Mouse (Mus musculus) left cerebral cortex, postnatal 36 days (tissue): ENCODE measurements around the gene Cbx7. TPM values are rescaled to one million over a fixed set of nuclear protein-coding genes. Genes with fewer than 3 reads are reported as not detected.
A peak's percentile ranks its signal among the peaks of the same experiment; 100 is the strongest.
"Not testable (repeated sequence)": the region's sequence is repeated elsewhere in the genome, so short reads cannot be mapped to it uniquely, and the experiment has no call there.

Experiments used
- DNase-seq, 2 experiments: peaks; one replicate each; pipeline ENCODE4 v3.0.0; 2021 to 2022; ENCODE audit warnings: low spot score in 2 of 2, mixed read lengths in 1 of 2
- intact Hi-C: fragments of 180-260 bp; cut with DNase I; formaldehyde crosslinking; loops from one replicate; pipeline ENCODE4 v1.15.1; 2025
- total RNA-seq, 2 experiments: library from RNA; stranded (reverse); gene quantifications; 2 replicates each; pipeline ENCODE4 v1.2.3; 2021

Cbx7 gene
- total RNA-seq, 2 experiments from 2014 or later, result 40.5 to 46.5 TPM

DNA sequence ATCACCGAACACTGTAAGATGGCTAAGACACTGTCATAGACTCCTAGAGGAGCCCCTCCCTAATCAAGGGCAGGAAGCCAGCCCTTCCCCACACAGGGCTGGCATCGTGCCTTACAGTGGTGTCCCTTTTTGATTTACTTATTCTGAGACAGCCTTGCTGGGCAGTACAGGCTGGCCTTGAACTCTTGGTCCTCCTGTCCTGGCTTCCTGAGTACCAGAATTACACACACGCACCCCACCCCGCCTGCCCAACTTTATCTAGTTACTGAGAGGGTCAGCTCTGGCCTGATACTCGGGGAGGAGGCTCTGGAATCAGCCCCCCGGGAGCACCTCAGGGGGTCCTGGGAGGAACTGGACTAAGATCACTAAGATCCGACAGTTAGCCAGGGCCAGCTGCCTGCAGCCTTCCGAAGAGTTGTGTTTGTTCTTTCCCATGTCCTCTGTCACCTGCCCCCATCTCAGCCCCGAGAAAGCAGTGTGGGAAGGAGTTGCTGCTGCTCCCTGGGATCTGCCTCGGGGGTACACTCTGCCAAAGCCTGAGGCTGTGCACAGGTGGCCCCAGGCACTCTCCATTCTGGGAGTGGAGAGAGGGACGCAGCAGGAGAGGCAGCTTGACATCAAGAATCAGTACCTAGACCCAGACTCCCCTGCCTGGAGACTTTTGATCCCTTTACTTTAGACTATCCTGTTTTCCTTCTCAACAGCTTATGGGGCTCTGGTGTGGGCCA is 18.3 kb downstream of the Cbx7 start:
- intact Hi-C loops, result no loop called here
- DNase-seq, result no peak

DNA sequence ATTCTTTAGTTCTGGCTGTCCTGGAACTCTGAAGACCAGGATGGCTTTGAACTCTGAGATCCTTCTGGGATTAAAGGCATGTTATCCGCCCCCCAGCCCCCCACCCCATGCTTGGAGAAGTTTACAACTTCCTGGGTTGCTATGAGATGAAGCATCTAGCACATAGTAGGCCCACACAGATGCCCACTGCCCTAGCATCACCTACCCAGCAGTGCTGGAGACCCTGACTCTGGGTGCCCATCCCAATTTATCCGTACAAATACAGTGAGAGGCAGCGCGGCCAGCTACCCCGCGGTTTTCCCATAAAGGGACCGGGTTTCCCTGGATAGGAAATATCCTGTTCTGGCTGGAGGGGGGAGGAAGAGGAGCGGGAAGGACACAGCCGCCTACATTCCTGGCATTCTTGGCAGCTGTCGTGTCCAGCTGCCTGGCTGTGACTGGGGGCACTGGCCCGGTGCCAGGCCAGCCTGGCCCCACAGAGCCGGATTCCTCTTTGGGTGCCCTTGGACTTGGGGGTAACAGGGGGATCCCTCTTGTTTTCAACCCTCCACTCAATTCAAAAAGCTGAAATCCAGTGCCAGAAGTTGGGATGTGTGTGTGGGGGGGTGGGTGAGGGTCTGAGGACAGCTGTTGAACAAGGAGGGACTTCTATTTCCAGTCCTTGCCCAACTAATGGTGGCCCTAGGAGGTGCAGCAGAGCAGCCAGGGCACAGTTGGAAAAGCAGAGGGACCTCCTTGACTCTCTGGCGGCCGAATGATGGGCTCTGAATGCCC is 19.0 kb downstream of the Cbx7 start:
- no peak for DNase-seq
- intact Hi-C loops, result no loop called here

DNA sequence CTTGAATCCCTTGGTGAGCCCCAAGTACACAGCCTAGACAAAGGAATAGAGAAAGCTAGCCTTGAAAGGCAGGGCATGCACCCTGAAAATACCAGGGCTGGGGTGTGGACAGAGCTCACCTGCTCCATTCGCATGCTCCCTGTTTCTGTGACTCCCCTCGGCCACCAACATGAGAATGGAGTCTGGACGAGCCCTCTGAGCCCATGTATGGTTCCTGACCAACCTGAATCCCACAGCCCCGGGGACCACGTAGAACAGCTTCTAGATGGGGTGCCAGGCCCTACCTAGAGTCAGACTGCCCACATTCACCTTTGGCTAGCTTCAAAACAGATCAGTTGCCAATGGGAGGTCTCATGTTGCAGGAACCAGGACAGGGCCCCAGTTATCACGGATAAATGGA is 19.7 kb downstream of the Cbx7 start:
- no peak for DNase-seq
- intact Hi-C loops, result no loop called here

DNA sequence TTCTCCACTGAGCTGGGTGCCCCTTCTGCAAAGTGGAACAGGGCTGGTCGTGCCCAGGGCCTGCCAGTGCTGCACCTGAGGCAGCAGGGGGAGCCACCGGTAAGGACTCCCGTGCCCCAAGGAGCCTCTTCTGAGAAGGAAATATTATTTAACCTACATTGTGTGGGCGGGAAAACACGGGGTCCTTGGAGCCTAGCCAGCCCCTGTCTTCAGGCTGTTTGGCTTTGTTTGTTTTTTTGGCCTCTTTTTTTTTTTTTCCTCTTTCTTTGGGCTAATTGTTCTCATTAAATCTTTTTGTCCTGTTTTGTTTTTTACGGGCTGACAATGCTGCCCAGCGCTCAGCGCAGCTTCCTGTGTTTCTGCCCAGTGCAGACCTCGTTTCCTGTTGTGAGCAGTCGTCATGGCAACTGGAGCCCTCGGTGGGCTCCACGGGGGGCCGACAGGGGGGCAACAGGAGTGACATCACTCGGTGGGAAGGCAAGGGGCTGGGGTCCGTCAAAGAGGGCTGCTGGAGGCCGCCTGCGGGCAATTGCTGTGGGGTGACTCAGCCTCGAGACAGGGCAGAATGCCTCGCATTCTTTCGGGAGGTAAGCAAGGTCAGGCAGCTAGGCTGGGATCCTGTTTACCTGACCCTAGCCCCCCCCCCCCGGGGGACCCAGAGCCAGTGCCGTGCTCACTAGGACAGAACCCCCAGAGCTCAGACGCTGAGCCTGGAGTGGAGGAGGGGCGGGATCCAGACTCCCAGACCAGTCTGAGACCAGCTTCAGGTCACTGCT is 20.5 kb downstream of the Cbx7 start:
- intact Hi-C loops, result no loop called here
- peak in 1 of 2 experiments; percentile 45 for DNase-seq

DNA sequence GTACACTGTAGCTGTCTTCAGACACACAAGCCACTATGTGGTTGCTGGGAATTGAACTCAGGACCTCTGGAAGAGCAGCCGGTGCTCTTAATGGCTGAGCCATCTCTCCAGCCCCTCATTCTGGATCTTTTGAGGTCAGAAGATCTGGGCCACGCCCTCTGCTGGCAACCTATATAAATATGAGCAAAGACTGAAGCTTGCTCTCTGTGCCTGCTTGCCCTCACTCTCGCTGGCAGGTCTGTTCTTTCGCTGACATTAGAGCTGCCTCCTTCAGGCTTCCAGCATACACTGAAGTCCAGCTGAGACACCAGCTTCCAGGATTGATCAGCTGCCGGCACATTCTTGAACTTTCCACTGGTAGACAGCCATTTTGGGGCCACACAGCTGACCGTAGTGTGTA is 23.2 kb downstream of the Cbx7 start:
- intact Hi-C loops, result loop anchor here (2.0 to 10.0 kb wide), 3 partner anchors 67 to 277 kb away; partner anchors contain the start of gene Pdgfb
- DNase-seq, result no peak

DNA sequence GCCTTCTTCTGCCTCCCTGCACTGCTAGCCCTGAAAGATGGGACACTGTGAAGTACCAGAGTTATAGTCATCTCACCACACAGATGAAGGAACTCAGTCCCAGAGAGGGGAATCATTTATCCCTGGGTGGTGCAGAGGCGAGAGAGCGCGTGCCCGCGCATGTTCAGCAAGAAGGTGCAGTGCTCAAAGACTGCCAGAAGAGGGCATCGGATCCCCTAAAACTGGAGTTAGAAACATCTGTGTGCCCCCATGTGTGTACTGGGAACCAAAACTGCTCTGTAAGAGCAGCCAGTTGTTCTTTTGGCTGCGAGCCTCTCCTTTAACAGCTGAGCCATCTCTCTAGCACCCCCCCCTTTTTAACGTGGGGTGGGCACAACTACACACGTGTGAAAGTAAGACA is 24.1 kb downstream of the Cbx7 start:
- DNase-seq, result no peak
- intact Hi-C loops, result loop anchor here (2.0 to 10.0 kb wide), 3 partner anchors 68 to 278 kb away; partner anchors contain the start of gene Pdgfb

DNA sequence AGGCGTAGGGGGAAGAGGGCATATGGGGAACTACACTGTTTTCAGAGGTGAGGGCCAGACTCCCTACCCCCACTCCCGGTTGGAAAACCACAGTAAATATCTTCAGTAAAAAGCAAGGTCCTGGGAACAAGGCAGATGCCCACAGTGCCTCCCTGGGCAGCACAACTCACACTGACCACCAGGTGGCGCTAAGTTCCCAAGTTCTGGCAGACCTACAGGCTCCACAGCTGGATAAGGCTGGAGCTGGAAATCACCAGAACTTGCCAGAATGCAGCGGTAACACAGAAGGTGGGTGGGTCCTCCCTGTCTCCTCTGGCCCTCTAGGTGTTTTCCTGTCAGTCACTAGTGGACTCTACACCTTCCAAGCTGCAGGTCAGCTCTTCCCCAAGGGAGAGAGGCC is 24.9 kb downstream of the Cbx7 start:
- intact Hi-C loops, result loop anchor here (2.0 to 10.0 kb wide), 3 partner anchors 69 to 279 kb away; partner anchors contain the start of gene Pdgfb
- peak; percentile 78 to 88 for DNase-seq

DNA sequence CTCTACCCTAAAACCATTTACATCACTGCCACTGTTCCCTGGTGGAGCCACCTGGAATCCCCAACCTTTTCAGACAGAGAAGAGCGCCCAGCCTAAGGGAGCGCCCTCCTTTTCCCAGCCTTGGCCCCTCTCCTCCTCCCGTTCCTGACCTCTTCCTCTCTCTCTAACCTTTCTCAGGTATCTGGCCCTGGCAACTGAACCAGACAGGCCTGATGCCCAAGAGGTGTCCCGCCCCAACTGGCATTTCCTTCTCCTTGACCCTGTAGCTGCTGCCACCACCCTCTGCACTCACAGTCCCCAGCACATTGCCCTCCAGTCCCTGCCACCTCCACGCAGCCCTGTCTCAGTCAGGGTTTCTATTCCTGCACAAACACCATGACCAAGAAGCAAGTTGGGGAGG is 26.0 kb downstream of the Cbx7 start:
- DNase-seq, result no peak
- intact Hi-C loops, result loop anchor here (10.0 kb wide), 1 partner anchor 280 kb away; no protein-coding TSS in a partner anchor

DNA sequence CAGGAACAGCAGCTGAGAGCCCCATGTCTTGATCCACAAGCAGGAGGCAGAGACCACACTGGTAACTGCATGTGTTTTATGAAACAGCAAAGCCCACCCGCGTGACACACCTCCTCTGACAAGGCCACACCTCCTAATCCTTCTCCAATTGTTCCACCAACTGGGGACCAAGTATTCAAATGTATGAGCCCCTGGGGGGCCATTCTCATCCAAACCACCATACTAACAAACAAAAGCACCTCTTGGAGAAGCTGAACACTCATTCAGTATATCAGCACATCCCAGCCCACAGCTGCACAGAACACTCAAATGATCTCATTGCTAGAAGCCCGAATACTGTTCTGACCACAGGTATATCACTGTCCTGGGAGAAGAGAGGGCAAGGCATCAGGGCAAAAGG is 27.3 kb downstream of the Cbx7 start:
- DNase-seq, result no peak
- intact Hi-C loops, result loop anchor here (10.0 kb wide), 1 partner anchor 281 kb away; no protein-coding TSS in a partner anchor

DNA sequence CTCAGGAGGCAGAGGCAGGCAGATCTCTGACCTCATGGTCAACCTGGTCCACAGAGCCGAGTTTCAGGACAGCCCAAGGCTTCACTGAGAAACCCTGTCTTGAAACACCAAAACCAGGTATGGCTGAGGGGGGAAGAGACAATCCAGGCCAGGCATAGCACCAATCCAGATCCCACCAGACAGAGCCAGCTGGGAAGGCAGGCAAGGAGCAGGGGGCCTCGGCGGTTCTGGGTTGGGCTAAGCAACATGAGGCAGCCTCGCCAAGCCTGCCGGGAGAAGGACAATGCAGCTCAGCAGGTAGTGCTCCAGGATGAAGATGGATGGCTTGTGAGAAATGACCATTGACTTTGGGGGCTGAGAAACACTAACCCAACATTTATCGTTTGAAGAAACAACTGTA is 28.4 kb downstream of the Cbx7 start:
- intact Hi-C loops, result loop anchor here (10.0 kb wide), 1 partner anchor 282 kb away; no protein-coding TSS in a partner anchor
- no peak for DNase-seq

DNA sequence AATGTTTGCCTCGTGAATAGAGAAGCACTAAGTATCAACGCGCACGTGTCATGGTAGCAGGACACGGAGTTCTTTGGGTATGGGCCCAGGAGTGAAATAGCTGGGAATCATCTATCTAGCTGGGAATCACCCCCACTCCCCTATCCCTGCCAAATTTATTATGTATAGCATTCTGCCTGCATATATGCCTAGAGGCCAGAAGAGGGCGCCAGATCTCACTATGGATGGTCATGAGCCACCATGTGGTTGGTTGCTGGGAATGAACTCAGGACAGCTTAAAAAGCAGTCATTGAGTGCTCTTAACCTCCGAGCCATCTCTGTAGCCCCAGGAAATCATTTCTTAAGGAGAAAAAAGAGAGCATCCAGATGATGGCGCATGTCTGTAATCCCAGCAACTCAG is 30.0 kb downstream of the Cbx7 start:
- intact Hi-C loops, result loop anchor here (10.0 kb wide), 1 partner anchor 284 kb away; no protein-coding TSS in a partner anchor

DNA sequence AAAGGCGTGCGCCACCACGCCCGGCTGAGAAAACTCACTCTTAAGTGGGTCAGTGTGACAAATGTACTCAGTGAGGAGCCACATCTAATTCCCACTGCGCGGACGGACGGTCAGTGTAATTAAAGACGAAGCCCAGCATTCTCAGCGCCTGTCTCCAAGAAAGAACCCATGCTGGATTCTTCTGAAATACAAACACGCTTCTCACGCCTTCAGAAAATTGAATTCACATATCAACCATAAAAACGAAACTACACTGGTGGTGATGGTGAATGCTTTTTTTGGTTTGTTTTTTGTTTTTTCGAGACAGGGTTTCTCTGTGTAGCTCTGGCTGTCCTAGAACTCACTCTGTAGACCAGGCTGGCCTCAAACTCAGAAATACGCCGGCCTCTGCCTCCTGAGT is 31.0 kb downstream of the Cbx7 start:
- intact Hi-C loops, result loop anchor here (10.0 kb wide), 1 partner anchor 285 kb away; no protein-coding TSS in a partner anchor
- DNase-seq, result no peak

More for the DNA sequence above, 30.0 kb downstream of the Cbx7 start:
- DNase-seq, result peak in 1 of 2 experiments; percentile 30

DNA sequence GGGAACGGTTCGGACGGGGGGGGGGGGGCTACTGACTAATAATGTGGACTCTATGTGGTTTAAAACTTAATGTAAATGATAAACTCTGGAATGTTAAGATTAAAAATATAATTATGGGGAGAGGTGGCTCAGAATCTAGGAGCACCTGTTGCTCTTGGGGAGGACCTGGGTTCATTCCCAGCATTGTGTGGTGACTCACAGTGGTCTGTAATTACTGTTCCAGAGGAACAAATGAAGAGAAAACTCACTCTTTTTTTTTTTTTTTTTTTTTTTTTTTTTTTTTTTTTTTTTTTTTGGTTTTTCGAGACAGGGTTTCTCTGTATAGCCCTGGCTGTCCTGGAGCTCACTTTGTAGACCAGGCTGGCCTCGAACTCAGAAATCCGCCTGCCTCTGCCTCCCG is 31.4 kb downstream of the Cbx7 start:
- DNase-seq, intact Hi-C loops: not testable (repeated sequence)

DNA sequence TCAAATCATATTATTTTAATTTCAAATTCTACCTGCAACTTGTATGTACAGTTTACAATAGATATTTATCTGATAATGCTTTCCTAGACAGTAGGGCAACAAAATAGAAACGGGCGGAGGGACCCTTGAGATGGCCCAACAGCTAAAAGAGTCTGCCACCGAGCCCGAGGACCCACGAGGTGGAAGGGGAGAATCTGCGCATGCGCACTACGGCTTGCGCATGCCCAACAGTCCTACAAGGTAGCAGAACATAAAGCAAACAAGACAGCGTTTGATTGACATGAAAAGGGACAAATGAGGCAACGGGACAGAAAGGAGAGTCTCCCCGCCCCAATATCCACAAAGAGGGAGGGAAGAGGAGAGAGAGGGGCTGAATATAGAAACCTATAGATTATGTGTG is 31.9 kb downstream of the Cbx7 start:
- intact Hi-C loops, result no loop called here

DNA sequence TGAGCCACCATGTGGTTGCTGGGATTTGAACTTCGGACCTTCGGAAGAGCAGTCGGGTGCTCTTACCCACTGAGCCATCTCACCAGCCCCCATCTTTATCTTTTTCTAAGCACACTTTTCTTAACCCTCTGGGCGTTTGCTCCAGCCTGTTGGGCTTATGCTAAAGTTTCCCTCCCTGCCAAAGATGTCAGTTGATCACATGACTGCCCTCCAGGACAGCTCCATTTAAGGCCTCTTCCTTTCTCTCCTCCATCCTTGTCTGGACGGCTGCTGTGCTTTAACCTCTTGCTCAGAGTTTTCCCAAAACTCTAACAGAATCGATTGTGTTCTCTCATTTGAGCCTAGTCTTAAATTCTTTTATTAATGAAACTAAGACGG is 34.6 kb downstream of the Cbx7 start:
- no peak for DNase-seq
- intact Hi-C loops, result no loop called here

More for the DNA sequence above, 31.9 kb downstream of the Cbx7 start:
- no peak for DNase-seq

DNA sequence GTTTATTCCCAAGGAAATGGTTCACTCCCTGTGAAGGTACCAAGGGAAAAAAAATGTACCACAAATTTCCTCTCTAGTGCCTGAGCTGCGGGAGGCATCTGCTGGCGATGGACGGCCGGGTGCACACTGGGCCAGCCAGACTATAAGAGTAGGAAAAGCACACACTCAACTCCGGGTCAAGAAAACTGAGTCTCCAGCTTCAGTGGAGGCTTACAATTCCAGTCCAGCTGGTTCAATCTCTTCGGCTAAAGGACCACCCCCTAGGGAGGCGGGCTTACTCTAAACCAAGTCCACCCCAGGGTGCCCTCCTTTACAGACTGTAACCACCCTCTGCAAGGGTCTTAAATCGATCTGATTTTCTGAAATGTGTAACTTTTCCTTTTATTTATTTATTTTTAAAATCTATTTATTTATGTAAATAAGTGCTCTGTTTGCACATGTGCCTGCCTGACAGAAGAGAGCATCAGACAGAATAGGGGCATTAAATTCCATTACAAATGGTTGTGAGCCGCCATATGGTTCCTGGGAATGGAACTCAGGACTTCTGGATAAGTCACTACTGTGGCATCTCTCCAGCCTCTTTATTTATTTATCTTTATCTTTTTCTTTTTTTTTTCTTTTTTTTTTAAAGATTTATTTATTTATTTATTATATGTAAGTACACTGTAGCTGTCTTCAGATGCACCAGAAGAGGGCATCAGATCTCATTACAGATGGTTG is 35.1 kb downstream of the Cbx7 start:
- no peak for DNase-seq
- intact Hi-C loops, result no loop called here

DNA sequence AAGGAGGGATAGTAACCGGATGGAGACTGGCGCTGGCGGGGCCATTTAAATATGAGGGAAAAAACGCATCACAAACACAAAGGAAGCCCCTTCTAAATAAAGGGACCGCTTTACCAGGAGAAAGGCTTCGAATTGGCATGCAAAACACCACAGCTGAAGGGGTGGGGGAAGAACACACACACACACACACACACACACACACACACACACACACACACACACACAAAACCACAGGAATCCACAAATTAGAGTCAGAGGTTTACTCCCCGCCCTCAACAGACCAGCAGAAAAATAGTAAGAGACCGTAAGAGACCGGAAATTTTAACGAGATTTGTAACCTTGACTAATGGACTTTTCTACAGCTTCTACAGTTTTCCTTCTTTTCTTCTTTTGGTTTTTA is 36.1 kb downstream of the Cbx7 start:
- intact Hi-C loops, result loop anchor here (5.0 kb wide), 1 partner anchor 102 kb away; the partner anchor contains the start of genes Cbx6 and Npcd
- no peak for DNase-seq

DNA sequence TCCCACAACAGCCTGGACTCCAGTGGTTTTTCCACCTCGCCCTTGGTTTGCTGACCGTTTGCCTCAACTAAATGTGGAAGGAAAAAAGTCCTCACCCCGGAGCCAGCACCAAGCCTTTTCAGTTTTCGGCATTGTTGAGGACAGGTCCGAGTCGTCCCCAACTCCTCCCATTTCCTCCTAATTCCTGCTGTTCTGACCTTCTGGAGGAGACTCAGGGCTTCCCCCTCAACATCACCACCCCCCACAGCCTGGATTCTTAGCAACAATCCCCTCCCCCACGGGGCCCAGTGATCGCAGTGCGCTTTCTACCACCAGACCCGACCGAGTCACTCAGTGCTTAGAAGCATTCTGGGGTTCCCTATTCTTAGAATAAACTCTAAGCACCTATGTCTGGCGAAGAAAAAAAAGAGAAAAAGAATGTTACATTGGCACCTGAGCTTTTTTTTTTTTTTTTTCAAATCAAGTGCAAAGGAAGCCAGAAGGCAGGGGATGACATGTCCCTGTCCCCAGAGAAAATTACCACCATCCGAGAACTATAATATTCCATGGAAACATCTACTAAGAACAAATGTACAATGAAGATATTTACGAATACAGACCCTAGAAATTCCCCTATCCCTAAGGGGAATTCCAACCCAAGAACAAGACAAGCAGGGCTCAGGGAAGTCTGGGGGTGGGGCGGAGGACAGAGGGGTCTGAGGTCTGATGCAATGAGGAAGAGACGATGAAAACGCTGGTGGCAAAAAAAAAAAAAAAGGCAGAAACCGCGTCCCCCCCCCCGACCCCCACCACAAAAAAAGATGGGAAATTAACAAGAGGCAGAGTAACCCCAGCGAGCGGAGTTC is 37.0 kb downstream of the Cbx7 start:
- intact Hi-C loops, result loop anchor here (5.0 kb wide), 1 partner anchor 102 kb away; the partner anchor contains the start of genes Cbx6 and Npcd
- DNase-seq, result no peak
